Mouse (Mus musculus) layer of hippocampus, adult 9-11 months (tissue): Measurements from ENCODE around the gene Gcc2.
"Not testable (repeated sequence)": the region's sequence is repeated elsewhere in the genome, so short reads cannot be mapped to it uniquely, and the experiment has no call there.

Experiments
- DNase-seq: peaks from one replicate; pipeline ENCODE4 v3.0.0; 2022

The Gcc2 gene

GRCm38 (mm10) chr10:58231779-58232640, 23.3 kb upstream of the Gcc2 start:
- DNase-seq, result peak; percentile 79

GRCm38 (mm10) chr10:58232641-58232969, 22.7 kb upstream of the Gcc2 start, which contains the start of gene Duxf3:
Gene Duxf3 (minus strand): TSS chr10:58232675.
- not testable (repeated sequence) for DNase-seq

- DNase-seq, result not testable (repeated sequence)
These were observed 22.1 kb upstream of the Gcc2 start for GRCm38 (mm10) chr10:58233054-58233739.

GRCm38 (mm10) chr10:58233740-58234121, 21.6 kb upstream of the Gcc2 start:
- not testable (repeated sequence) for DNase-seq

- not testable (repeated sequence) for DNase-seq
These were observed 20.3 kb upstream of the Gcc2 start for GRCm38 (mm10) chr10:58234985-58235384.

GRCm38 (mm10) chr10:58236613-58237012, 18.7 kb upstream of the Gcc2 start, which contains the start of gene Gm4981:
Gene Gm4981 (minus strand): TSS chr10:58236701.
- no peak for DNase-seq

- not testable (repeated sequence) for DNase-seq
These were observed 16.1 kb upstream of the Gcc2 start for GRCm38 (mm10) chr10:58238984-58239740.

- no peak for DNase-seq
These were observed 5.8 kb upstream of the Gcc2 start for GRCm38 (mm10) chr10:58249535-58249934.

GRCm38 (mm10) chr10:58254635-58255175, 592 bp upstream of the Gcc2 start:
- DNase-seq, result no peak

GRCm38 (mm10) chr10:58255954-58256353, 657 bp downstream of the Gcc2 start:
- DNase-seq, result no peak

GRCm38 (mm10) chr10:58258466-58258865, 3.2 kb downstream of the Gcc2 start:
- no peak for DNase-seq

GRCm38 (mm10) chr10:58282238-58282637, 26.9 kb downstream of the Gcc2 start:
- no peak for DNase-seq

GRCm38 (mm10) chr10:58290742-58291141, 35.4 kb downstream of the Gcc2 start:
- DNase-seq, result no peak

- peak; percentile 67 for DNase-seq
These were observed 38.9 kb downstream of the Gcc2 start for GRCm38 (mm10) chr10:58294246-58294645.

GRCm38 (mm10) chr10:58295605-58296004, 40.3 kb downstream of the Gcc2 start:
- no peak for DNase-seq

- no peak for DNase-seq
These were observed 49.7 kb downstream of the Gcc2 start for GRCm38 (mm10) chr10:58304996-58305395.

GRCm38 (mm10) chr10:58306897-58307296, 51.6 kb downstream of the Gcc2 start:
- DNase-seq, result no peak

GRCm38 (mm10) chr10:58310791-58311190, 55.5 kb downstream of the Gcc2 start:
- no peak for DNase-seq

- DNase-seq, result no peak
These were observed 57.6 kb downstream of the Gcc2 start for GRCm38 (mm10) chr10:58312887-58313286.

- DNase-seq, result no peak
These were observed 65.6 kb downstream of the Gcc2 start for GRCm38 (mm10) chr10:58320881-58321280.

- no peak for DNase-seq
These were observed 67.2 kb downstream of the Gcc2 start for GRCm38 (mm10) chr10:58322361-58323027.
